Mouse (Mus musculus) forebrain, embryonic 10.5 days (tissue): ENCODE results near the gene Camk2d. TPM values are rescaled to one million over a fixed set of nuclear protein-coding genes. Genes with fewer than 3 reads are reported as not detected.

Experiments
- DNase-seq: peaks from one replicate; pipeline ENCODE4 v3.0.0-alpha.2; 2017; ENCODE audit warnings: low spot score; ENCODE audit errors: extremely low spot score
- H3K27ac ChIP-seq: fragments of 300-500 bp; sonication (generic); 2 replicates; pipeline ENCODE4 v1.5.1; 2016; ENCODE audit warnings: mild to moderate bottlenecking
- H3K27me3 ChIP-seq: fragments of 300-500 bp; sonication (generic); 2 replicates; pipeline ENCODE4 v1.6.1; 2016; ENCODE audit warnings: mild to moderate bottlenecking; ENCODE audit not compliant: poor library complexity, severe bottlenecking
- H3K36me3 ChIP-seq: fragments of 300-500 bp; sonication (generic); replicated peaks from 2 replicates; pipeline ENCODE4 v1.6.1; 2016; ENCODE audit warnings: mild to moderate bottlenecking, moderate library complexity
- H3K4me1 ChIP-seq: fragments of 300-500 bp; sonication (generic); 2 replicates; pipeline ENCODE4 v1.6.1; 2016
- H3K4me3 ChIP-seq: fragments of 300-500 bp; sonication (generic); 2 replicates; pipeline ENCODE4 v1.5.1; 2016; ENCODE audit warnings: mild to moderate bottlenecking, moderate library complexity
- H3K9me3 ChIP-seq: fragments of 300-500 bp; sonication (generic); 2 replicates; pipeline ENCODE4 v1.6.1; 2016; ENCODE audit warnings: mild to moderate bottlenecking, moderate library complexity
- WGBS: fragments of 180-500 bp; shearing (Covaris S2); methylation state at CpG from one replicate; pipeline ENCODE4 v1.1.7; 2016; 5-methylcytosine and 5-hydroxymethylcytosine counted together
- polyA plus RNA-seq: library from polyadenylated mRNA; unstranded; fragments of >200 nt; fragmentation: Nextera tagmentation; extraction: Ambion mirVana; gene quantifications from 2 replicates; pipeline ENCODE4 v1.2.1, GENCODE M21; 2016

Camk2d gene
- polyA plus RNA-seq, 1 experiment from 2014 or later, result 10.3 TPM

DNA sequence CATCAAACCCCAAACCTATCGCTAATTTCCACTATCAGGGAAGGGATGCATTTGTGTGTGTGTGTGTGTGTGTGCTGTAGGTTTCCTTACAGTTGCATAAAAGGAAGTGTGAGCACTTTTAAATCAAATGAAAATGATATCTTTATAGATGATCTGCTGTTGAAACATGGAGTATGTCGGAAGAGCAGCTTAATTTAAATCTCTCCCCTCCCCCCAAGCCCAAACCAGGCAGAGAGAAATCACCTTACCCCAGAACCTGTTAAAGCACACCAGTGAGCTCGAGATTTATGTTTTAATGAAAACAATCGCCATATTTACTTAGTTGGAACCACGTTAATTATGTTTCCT, 2.2 kb downstream of the Camk2d start:
- H3K27me3 ChIP-seq, result no peaks in the 10 kb centered on the region
- no peak for DNase-seq
- H3K36me3 ChIP-seq, result peaks cover 4% of the 10 kb centered on the region; the same call in 1 of the 2 replicates
- H3K4me3 ChIP-seq, result peak overlapping the region; percentile 74
- H3K27ac ChIP-seq, result no peak overlapping the region
- 3% methylated on average over 5 of the region's 5 CpGs for WGBS
- H3K4me1 ChIP-seq, result peaks cover 40% of the 10 kb centered on the region
- no peaks in the 10 kb centered on the region for H3K9me3 ChIP-seq

- Histone ChIP-seq H3K27me3 (no peaks in the 10 kb centered on the region), H3K4me3 (peak overlapping the region; percentile 74), H3K9me3 (no peaks in the 10 kb centered on the region), H3K4me1 (peaks cover 40% of the 10 kb centered on the region), H3K27ac (no peak overlapping the region), H3K36me3 (peaks cover 4% of the 10 kb centered on the region; the same call in 1 of the 2 replicates)
- 48% methylated on average over 3 of the region's 3 CpGs for WGBS
- DNase-seq, result no peak
Observed at GRCm38 (mm10) chr3:126598881-126599280, 2.8 kb downstream of the Camk2d start.

GRCm38 (mm10) chr3:126599335-126599734, 3.2 kb downstream of the Camk2d start:
- H3K36me3 ChIP-seq, result peaks cover 4% of the 10 kb centered on the region; the same call in 1 of the 2 replicates
- H3K4me1 ChIP-seq, result peaks cover 40% of the 10 kb centered on the region
- DNase-seq, result no peak
- 84% methylated on average over 2 of the region's 2 CpGs for WGBS
- H3K27me3 ChIP-seq, result no peaks in the 10 kb centered on the region
- H3K9me3 ChIP-seq, result no peaks in the 10 kb centered on the region
- H3K27ac ChIP-seq, result no peak overlapping the region
- no peak overlapping the region for H3K4me3 ChIP-seq

- H3K27ac ChIP-seq, result no peak overlapping the region
- H3K9me3 ChIP-seq, result no peaks in the 10 kb centered on the region
- 23% methylated on average over 10 of the region's 10 CpGs for WGBS
- no peak for DNase-seq
- H3K4me1 ChIP-seq, result peaks cover 40% of the 10 kb centered on the region
- no peaks in the 10 kb centered on the region for H3K27me3 ChIP-seq
- peak overlapping the region; percentile 8; the same call in 1 of the 2 replicates for H3K4me3 ChIP-seq
- H3K36me3 ChIP-seq, result peaks cover 4% of the 10 kb centered on the region; the same call in 1 of the 2 replicates
Observed at GRCm38 (mm10) chr3:126599936-126600335, 3.8 kb downstream of the Camk2d start.

- Histone ChIP-seq H3K4me1 (peaks cover 31% of the 10 kb centered on the region), H3K27me3 (no peaks in the 10 kb centered on the region), H3K36me3 (peaks cover 4% of the 10 kb centered on the region; the same call in 1 of the 2 replicates), H3K9me3 (no peaks in the 10 kb centered on the region), H3K27ac (no peak overlapping the region), H3K4me3 (no peak overlapping the region)
- no peak for DNase-seq
- WGBS, result 81% methylated on average over 11 of the region's 11 CpGs
Observed at GRCm38 (mm10) chr3:126602772-126603171, 6.7 kb downstream of the Camk2d start.

GRCm38 (mm10) chr3:126604656-126605434, 8.7 kb downstream of the Camk2d start:
- 90% methylated on average over 9 of the region's 9 CpGs for WGBS
- Histone ChIP-seq H3K9me3 (no peaks in the 10 kb centered on the region), H3K36me3 (peaks cover 4% of the 10 kb centered on the region; the same call in 1 of the 2 replicates), H3K4me1 (peaks cover 19% of the 10 kb centered on the region), H3K27me3 (no peaks in the 10 kb centered on the region), H3K4me3 (no peak overlapping the region), H3K27ac (no peak overlapping the region)
- no peak for DNase-seq

DNA sequence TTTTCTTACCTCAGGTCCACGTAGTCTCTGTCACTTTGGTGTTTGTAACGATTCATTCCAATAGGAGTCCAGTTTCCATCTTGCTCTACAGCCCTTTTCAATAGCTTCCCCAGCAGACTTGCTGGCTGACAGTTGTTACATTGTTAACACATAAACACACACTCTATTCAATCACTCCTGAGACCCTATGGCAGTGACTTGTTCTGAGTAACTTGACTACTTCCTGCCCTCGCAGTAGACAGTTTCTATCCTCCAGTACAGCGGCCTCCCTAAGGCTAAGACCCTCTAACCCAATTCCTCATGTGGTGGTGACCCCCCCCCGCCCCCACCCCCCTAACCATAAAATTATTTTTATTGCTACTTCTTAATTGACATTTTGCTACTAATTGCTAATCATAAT, 13.2 kb downstream of the Camk2d start:
- no peaks in the 10 kb centered on the region for H3K9me3 ChIP-seq
- H3K27ac ChIP-seq, result no peak overlapping the region
- H3K4me1 ChIP-seq, result peaks cover 37% of the 10 kb centered on the region
- no peak for DNase-seq
- no peaks in the 10 kb centered on the region for H3K36me3 ChIP-seq
- 65% methylated on average over 5 of the region's 5 CpGs for WGBS
- H3K27me3 ChIP-seq, result no peaks in the 10 kb centered on the region
- H3K4me3 ChIP-seq, result no peak overlapping the region

GRCm38 (mm10) chr3:126609795-126610451, 13.8 kb downstream of the Camk2d start:
- no peaks in the 10 kb centered on the region for H3K9me3 ChIP-seq
- peaks cover 37% of the 10 kb centered on the region for H3K4me1 ChIP-seq
- H3K36me3 ChIP-seq, result no peaks in the 10 kb centered on the region
- no peak overlapping the region for H3K27ac ChIP-seq
- H3K27me3 ChIP-seq, result no peaks in the 10 kb centered on the region
- WGBS, result 71% methylated on average over 14 of the region's 14 CpGs
- DNase-seq, result no peak
- H3K4me3 ChIP-seq, result no peak overlapping the region

- no peak for DNase-seq
- Histone ChIP-seq H3K4me1 (peaks cover 37% of the 10 kb centered on the region), H3K27ac (no peak overlapping the region), H3K9me3 (no peaks in the 10 kb centered on the region; the same call in 1 of the 2 replicates), H3K27me3 (no peaks in the 10 kb centered on the region), H3K36me3 (peaks cover 2% of the 10 kb centered on the region; the same call in 1 of the 2 replicates), H3K4me3 (no peak overlapping the region)
- WGBS, result 37% methylated on average over 7 of the region's 7 CpGs
Observed at GRCm38 (mm10) chr3:126611624-126612023, 15.5 kb downstream of the Camk2d start.

GRCm38 (mm10) chr3:126612748-126613509, 16.8 kb downstream of the Camk2d start:
- DNase-seq, result no peak
- Histone ChIP-seq H3K27me3 (no peaks in the 10 kb centered on the region), H3K4me3 (no peak overlapping the region), H3K4me1 (peaks cover 37% of the 10 kb centered on the region), H3K36me3 (peaks cover 3% of the 10 kb centered on the region; the same call in 1 of the 2 replicates), H3K9me3 (no peaks in the 10 kb centered on the region; the same call in 1 of the 2 replicates), H3K27ac (no peak overlapping the region)
- WGBS, result 46% methylated on average over 4 of the region's 4 CpGs

- peaks cover 3% of the 10 kb centered on the region; the same call in 1 of the 2 replicates for H3K36me3 ChIP-seq
- H3K4me1 ChIP-seq, result peaks cover 37% of the 10 kb centered on the region
- WGBS, result 69% methylated on average over 11 of the region's 11 CpGs
- H3K4me3 ChIP-seq, result no peak overlapping the region
- no peaks in the 10 kb centered on the region for H3K27me3 ChIP-seq
- no peak for DNase-seq
- H3K9me3 ChIP-seq, result no peaks in the 10 kb centered on the region; the same call in 1 of the 2 replicates
- H3K27ac ChIP-seq, result no peak overlapping the region
Observed at GRCm38 (mm10) chr3:126613510-126614128, 17.5 kb downstream of the Camk2d start.

- Histone ChIP-seq H3K4me1 (peaks cover 24% of the 10 kb centered on the region), H3K4me3 (no peak overlapping the region), H3K9me3 (no peaks in the 10 kb centered on the region; the same call in 1 of the 2 replicates), H3K36me3 (peaks cover 3% of the 10 kb centered on the region; the same call in 1 of the 2 replicates), H3K27ac (no peak overlapping the region), H3K27me3 (no peaks in the 10 kb centered on the region)
- no peak for DNase-seq
- WGBS, result 92% methylated on average over 6 of the region's 6 CpGs
Observed at GRCm38 (mm10) chr3:126615306-126615705, 19.2 kb downstream of the Camk2d start.
